Mouse (Mus musculus) left cerebral cortex, postnatal 25 days (tissue): Measurements from ENCODE around the gene Ddx56. TPM values are rescaled to one million over a fixed set of nuclear protein-coding genes. Genes with fewer than 3 reads are reported as not detected.

Experiments used
- total RNA-seq, 2 experiments: library from RNA; stranded (reverse); gene quantifications; 2 replicates each; pipeline ENCODE4 v1.2.3; 2021

Gene Ddx56
- total RNA-seq, 2 experiments from 2014 or later = 43.9 to 44.4 TPM

Other genes with a start within 250 kb of the Ddx56 start
- 100 to 1,000 TPM; 645 to 685 TPM for gene Camk2b, start 201.4 kb downstream of the Ddx56 start, total RNA-seq
- gene A730071L15Rik, start 67.7 kb downstream of the Ddx56 start, total RNA-seq = not detected
- gene Nudcd3, start 67.4 kb downstream of the Ddx56 start, total RNA-seq = 100 to 1,000 TPM; 124 to 125 TPM
- 1 to 10 TPM; 1.1 TPM for gene Npc1l1, start 37.6 kb downstream of the Ddx56 start, total RNA-seq
- gene Tmed4, start 7.1 kb upstream of the Ddx56 start, total RNA-seq = 10 to 100 TPM; 88.9 to 94.6 TPM
- 100 to 1,000 TPM; 240 to 254 TPM for gene Ogdh, start 23.9 kb upstream of the Ddx56 start, total RNA-seq
- 100 to 1,000 TPM; 215 to 216 TPM for gene Zmiz2, start 121.3 kb upstream of the Ddx56 start, total RNA-seq
- gene Ppia, start 147.7 kb upstream of the Ddx56 start, total RNA-seq = 1,000 to 10,000 TPM; 1,922 to 2,079 TPM
- 10 to 100 TPM; 32.3 to 32.6 TPM for gene H2afv, start 176.7 kb upstream of the Ddx56 start, total RNA-seq
- gene Purb, start 208.1 kb upstream of the Ddx56 start, total RNA-seq = 100 to 1,000 TPM; 294 to 301 TPM